Mouse (Mus musculus): ENCODE data around the gene H1f0.
A peak's percentile ranks its signal among the peaks of the same experiment; 100 is the strongest.

H1f0 gene

DNA sequence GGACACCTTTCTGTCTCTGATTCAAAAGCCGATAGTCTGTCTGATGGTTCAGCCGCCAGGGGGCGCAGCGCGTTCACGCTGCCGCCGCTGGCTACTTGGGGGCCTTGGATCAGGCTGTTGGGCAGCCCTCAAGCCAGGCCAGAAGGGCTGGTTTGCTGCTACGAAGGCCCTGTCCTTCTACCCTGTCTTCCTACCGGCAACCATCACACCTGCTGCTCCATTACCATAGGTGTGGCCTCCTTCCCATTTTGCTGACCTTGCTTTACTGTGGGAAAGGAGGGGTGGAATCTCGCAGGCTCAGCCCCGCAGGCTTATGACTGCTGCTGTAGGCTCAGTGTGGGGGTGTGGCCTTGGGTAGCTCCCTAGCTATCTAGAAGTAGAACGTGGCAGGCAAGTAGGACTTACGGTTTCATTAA, 9.7 kb downstream of the H1f0 start:
- DNase-seq (ENCODE audit: low read depth, low spot score): peak; percentile 82

GRCm38 (mm10) chr15:79038331-79038730, 10.1 kb downstream of the H1f0 start:
- no peak for DNase-seq (ENCODE audit: low read depth, low spot score)

GRCm38 (mm10) chr15:79038853-79039252, 10.6 kb downstream of the H1f0 start:
- peak; percentile 87 for DNase-seq (ENCODE audit: low read depth, low spot score)

- no peak for DNase-seq (ENCODE audit: low read depth, low spot score)
These were observed 12.5 kb downstream of the H1f0 start for GRCm38 (mm10) chr15:79040501-79041416.

DNA sequence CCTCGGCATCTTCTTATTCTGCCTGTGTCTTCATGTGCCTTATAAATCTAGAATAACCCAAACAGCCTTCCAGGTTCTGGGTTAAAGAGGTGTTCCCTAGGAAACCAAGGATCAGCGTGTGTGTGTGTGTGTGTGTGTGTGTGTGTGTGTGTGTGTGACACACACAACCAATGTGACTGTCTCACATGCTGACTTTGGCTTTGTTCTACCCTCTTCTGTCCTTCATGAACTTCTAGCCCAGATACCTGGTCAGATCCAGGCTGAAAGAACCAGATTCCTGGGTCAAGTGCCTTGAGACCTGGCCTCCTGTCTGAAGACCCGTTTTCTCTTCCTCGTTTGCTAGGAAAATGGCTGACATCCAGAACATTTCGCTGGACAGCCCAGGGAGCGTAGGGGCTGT, 13.3 kb downstream of the H1f0 start, which contains the start of gene Galr3:
Galr3 (plus strand) TSS at position 301 of the 400 bp plus-strand sequence.
- DNase-seq (ENCODE audit: low read depth, low spot score): no peak

- peak; percentile 81 for DNase-seq (ENCODE audit: low read depth, low spot score)
These were observed 14.7 kb downstream of the H1f0 start for GRCm38 (mm10) chr15:79042721-79043491.

GRCm38 (mm10) chr15:79044837-79045236, 16.6 kb downstream of the H1f0 start:
- DNase-seq (ENCODE audit: low read depth, low spot score): no peak

- DNase-seq (ENCODE audit: low read depth, low spot score): no peak
These were observed 19.9 kb downstream of the H1f0 start for GRCm38 (mm10) chr15:79048186-79048585.

DNA sequence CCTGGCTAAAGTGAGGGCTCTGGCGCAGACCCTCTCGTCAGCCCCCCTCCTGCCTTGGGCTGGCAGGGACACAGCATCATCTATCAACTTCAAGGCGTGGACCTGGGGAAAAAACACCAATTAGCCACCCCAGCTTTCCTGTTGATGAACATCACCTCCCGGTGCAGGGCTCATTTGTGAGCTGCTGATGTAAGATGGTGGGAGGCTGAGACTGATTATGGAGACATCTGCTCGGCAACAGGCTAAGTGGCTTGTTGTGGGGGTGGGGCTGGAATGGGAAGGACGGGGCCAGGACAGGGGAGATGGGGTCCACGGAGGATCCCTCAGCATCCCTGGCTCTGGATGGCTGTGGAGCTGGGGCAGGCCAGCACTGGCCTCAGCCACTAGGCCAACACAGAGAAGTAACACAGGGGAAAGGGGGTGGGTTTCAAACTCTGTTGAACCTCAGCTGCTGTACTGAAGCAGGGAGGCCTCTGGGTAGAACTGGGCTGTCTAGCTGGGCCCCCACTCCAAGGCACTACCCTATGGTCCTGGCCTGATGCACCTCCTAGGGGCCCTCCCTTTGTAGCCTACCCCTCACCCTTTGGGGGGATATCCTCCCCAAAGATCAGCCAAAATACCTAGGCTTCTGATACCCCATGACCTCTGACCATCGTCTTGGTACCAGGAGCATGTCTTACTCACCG, 22.1 kb downstream of the H1f0 start:
- DNase-seq (ENCODE audit: low read depth, low spot score): peak; percentile 58

GRCm38 (mm10) chr15:79050964-79051363, 22.7 kb downstream of the H1f0 start:
- no peak for DNase-seq (ENCODE audit: low read depth, low spot score)

- no peak for DNase-seq (ENCODE audit: low read depth, low spot score)
These were observed 23.5 kb downstream of the H1f0 start for GRCm38 (mm10) chr15:79051461-79052360.

- no peak for DNase-seq (ENCODE audit: low read depth, low spot score)
These were observed 24.1 kb downstream of the H1f0 start for GRCm38 (mm10) chr15:79052366-79052765.

DNA sequence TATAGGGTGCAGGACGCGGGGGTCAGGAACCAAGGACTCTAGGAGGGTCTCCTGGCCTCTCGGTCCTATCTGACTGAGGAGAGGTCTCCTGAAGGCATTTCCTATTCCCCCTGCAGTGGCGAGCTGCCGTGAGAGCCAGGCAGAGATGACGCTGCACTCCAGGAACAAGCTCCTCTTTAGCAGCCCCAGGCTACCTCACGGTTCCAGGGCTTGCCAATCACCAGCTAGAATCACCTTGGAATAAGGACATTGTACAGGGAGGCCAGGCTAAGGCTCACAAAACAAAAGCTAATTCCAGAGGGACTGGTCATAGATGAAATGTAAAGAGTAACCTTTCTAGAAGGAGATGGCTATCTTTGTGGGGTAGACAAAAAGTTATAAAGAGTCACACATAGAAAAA, 28.4 kb downstream of the H1f0 start:
- no peak for DNase-seq (ENCODE audit: low read depth, low spot score)

- no peak for DNase-seq (ENCODE audit: low read depth, low spot score)
These were observed 29.6 kb downstream of the H1f0 start for GRCm38 (mm10) chr15:79057850-79058249.

DNA sequence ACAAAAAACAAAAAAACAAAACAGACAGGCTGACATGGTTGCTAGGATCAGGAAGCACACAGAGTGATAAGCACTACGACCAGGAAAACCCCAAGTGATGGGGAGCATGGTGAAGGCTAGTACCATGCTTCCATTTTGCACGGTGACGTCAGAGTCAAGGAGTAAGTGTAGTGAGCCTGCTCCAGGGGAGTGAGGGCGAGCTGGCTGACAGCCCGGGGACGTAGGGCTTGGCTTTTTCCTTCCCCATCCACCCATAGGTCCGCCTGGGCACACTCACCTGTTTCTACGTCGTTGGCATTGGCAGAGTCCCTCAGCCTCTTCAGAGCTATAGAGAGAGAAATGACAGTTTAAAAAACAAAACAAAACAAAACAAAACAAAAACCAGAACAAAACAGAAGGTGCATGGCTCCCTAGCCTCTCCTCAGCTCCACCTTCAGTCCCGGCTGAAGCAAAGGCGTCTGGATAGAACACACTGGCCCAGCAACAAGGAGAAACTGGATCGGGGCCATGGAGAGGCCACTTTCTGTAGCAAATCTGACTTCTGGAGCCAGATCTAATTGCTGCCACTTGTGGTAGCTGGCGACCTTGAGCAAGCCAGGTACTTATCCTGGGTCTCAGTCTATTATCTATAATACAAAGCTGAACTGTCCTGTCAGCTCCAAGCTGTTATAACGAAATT, 32.8 kb downstream of the H1f0 start:
- DNase-seq (ENCODE audit: low read depth, low spot score): no peak

DNA sequence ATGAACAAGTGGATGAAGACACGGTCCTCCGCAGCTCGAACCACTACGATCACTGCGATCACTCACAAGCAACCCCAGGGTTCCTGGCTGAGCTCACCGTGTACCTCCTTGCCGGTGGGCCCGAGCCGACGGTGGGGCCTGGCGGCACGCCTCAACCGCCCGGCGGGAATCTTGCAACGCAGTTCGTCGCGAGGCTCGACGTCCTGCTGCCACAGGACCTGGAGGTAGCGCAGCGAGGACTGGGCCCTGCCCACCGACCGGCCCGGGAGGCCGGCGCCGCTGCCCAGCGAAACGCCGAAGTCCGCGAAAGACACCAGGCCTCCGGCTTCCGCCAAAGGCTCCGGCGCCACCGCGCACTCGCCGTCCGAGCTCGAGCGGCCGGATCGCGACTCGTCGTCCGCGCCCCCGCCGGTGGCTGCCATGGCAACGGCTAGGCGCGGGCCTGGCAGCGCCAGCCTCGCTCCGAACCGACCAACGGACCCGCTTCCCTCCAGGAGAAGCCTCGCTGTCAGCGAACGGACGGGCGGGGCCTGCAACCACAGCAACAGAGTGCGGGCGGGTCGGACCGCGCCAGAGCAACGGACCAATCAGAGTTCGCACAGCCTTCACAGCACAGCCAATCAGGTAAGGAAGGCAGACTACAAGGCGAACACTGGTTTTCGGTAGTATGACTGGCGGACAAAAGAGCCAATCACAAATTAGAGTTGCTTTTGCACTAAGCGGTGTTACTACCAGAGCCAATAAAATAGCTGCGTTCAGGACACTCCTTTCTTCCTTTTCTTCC, 34.3 kb downstream of the H1f0 start, which contains the start of gene Ankrd54:
Ankrd54 (minus strand) TSS at position 518 of the 784 bp plus-strand sequence.
- DNase-seq (ENCODE audit: low read depth, low spot score): peak; percentile 100

- no peak for DNase-seq (ENCODE audit: low read depth, low spot score)
These were observed 35.0 kb downstream of the H1f0 start for GRCm38 (mm10) chr15:79063160-79063740.

DNA sequence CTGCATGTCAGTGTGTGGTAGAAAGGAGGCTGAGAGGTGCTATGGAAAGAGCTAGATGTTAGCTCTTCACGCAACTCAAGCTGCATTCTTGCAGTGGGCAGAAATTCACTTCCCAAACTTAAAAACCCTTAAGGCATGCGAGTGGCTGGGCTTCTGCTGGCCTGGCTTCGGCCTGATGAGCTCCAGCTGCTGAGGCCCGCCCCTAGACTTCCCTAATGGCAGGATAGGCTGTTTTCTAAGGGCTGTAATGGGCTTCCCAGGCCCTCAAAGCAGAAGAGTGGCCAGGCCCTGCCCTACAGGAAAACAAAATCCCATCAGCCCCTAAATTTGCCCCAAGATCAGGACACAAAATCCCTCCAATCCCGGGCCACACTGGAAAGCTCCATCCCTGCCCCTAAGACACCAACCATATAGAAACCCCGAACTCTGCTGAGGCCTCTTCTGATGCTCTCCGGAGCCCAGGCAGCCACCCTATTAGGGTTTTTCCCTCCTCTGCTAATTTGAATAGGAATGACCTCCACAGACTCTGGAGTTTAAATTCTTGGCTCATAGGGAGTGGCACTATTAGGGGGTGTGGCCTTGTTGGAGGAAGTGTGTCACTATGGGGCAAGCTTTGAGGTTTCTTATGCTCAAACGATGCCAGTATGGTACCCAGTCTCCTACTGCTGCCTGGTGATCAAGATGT, 37.0 kb downstream of the H1f0 start:
- DNase-seq (ENCODE audit: low read depth, low spot score): no peak
